Mouse (Mus musculus) regulatory T cell (primary cell): ENCODE results near the gene Ccnd1.

Experiments
- in situ Hi-C: fragments of 300-600 bp; cut with MboI, MseI; formaldehyde crosslinking; loops from one replicate; pipeline ENCODE4 v1.15.1; 2025; ENCODE audit warnings: high pct_unique_total_duplicates

Ccnd1 gene

DNA sequence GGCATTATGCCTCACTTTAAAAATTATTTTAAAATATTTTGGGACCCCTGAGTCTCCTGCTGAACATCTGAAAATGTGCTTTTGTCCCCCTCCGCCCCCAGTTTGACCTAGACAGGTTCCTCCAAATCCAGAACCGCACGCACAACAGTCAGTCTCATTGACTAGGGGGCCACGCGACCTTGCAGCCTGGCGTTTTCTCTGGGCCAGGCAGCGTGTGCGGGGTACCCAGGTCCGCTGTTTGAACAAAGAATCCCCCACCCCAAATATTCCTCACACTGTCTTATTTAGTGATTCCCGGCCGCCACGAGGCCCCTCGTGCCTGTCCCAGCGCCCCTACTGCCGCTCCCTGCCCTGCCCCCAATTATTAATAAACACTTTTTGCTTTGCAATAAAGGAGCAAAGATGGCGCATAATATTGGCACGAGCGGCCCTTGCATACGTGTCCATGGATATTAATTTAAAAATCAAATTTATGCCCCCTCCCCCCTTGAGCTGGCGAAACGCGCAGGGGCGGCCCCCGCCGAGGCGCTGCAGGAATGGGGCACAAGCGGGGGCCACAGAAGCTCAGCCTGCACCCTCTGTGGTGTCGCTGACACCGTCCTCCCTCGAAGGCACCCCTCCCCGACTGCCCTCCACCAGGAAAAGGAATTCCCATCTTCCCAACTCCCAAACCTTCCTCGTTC, 923 bp downstream of the Ccnd1 start:
- in situ Hi-C loops: loop anchor here (5.0 kb wide), 2 partner anchors 168 to 303 kb away; no protein-coding TSS in a partner anchor

DNA sequence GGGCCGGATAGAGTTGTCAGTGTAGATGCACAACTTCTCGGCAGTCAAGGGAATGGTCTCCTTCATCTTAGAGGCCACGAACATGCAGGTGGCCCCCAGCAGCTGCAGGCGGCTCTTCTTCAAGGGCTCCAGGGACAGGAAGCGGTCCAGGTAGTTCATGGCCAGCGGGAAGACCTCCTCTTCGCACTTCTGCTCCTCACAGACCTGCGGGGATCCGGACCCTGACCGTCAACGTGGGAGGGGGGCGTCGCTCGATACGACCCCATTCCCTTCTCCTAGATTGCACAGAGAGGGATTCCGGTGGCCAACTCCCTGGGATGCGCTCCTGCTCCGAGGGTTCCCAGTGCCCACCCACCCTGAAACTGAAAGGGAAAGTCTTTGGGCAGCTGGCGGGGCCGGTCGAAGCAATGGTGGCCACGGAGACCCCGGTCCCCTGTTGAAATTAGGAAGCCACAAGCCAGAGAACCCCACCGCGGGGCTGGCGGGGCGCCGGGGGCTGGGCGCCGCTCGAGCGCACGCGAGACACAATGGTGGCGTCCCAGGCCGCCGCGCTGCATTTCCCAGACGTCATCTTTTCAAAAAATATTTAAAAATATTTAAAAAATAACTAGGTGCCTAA, 1.7 kb downstream of the Ccnd1 start:
- in situ Hi-C loops: loop anchor here (5.0 kb wide), 2 partner anchors 169 to 304 kb away; no protein-coding TSS in a partner anchor

DNA sequence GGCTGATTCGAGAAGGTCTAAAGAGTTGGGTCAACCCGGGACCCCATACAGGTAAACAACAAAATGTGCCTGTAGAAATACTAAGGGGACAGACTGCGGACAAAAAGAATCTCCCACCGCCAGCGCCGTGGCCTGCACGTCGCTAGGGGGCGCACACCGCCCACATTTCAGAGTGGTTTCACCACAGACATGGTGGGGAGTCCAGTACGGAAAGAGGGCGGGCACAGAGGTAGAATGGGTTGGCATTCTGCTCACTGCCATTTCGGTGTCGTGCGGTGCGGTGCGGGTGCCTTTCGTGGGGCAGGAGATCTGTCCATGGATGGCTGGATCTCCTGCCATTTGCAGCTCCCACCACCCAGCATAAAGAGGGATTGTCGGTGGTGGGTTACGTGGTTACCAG, 2.2 kb downstream of the Ccnd1 start:
- in situ Hi-C loops: loop anchor here (5.0 kb wide), 2 partner anchors 170 to 305 kb away; no protein-coding TSS in a partner anchor

DNA sequence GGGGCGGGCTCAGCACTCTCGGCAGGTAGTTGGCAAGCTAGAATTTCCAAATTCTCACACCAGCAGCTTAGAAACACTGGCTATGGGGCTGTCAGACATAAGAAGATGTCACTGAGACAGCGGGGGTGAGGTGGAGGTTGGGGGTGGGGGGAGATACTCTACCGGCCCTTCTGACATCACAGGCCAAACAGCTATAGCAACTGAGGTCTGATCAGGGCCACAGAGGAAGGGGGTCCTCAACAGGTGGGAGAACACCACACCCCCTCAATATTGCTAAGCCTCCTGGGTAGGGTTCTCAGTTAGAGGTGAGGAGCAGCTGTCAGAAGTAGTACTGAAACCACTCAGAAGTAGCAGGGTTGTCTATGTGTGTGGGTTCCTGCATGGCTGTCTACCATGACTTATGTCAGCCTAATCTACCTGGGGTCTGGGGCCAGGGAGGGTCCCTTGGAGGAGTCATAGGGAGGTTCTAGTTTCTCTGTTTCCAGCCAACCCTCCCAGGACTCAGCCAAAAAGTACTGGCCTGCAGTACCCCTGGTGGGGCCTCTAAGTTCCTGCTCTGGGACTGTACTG, 3.3 kb downstream of the Ccnd1 start:
- in situ Hi-C loops: loop anchor here (5.0 kb wide), 2 partner anchors 171 to 306 kb away; no protein-coding TSS in a partner anchor

DNA sequence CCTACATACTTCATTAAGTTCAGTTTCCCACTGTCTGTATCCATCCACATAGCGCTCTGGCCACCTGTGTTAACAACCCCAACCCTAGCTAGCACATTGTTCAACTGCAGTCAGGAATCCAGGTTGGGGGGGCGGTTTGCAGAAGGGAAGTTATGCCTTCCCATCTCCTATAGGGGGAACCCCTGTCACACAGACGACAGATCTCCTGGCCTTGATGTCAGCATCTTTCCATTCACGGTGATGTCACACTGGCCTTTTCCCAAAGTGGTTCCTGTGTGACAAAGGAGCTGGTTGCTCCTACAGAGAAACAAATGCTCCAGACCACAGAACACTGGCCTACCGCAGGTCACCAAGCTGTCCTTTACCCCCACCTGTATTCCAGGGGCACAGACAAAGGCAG, 4.2 kb downstream of the Ccnd1 start:
- in situ Hi-C loops: loop anchor here (5.0 kb wide), 2 partner anchors 172 to 307 kb away; no protein-coding TSS in a partner anchor

DNA sequence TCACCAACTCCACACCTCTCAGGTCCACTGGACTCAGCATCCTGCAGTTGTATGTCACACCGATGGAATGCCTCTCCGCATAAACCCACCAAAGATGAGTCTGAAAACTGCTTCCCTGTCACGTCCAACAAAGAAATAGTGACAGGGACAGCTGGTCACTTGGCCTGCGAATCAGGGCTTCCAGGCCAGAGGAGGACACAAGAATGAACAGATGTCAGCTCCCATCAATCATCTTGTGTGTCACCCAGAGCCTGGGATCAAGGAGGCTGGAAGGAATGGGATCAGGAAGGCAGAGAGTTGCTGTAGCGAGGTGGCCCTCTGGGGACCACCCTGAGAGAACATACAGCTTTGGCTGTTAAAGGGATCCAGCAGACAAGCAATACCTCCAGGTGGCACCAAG, 4.8 kb downstream of the Ccnd1 start:
- in situ Hi-C loops: loop anchor here (5.0 kb wide), 2 partner anchors 172 to 307 kb away; no protein-coding TSS in a partner anchor

DNA sequence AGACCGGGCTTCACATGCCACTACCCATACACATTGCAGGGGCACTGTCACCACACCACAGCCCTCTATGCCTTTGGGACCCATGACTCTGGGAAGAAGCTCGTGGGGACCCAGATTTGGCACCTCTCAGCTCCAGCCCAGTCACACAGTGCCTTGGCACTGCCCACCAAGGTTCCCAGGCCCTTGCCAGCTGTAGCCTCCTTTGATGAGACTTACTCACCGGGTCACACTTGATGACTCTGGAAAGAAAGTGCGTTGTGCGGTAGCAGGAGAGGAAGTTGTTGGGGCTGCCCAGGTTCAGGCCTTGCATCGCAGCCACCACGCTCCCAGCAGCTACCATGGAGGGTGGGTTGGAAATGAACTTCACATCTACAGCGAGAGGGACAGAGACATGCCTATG, 5.9 kb downstream of the Ccnd1 start:
- in situ Hi-C loops: no loop called here

DNA sequence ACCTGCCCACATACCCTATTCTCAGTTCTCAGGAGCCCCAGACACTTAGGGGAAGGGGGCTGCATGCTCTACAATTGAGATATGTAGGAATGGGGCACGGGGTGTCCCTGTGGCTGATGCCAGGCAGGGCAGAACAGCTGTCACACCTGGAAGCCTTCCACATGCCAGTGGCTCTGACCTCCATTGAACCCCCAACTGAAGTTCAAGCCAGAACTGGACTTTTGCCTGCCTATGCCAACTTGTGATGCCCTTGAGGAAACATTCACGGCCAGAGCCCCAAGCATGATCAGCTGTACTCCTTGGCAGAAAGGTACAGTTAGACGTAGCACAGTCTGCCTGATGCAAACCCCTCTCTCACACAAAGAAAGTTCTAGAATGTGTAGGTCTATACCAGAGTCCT, 6.4 kb downstream of the Ccnd1 start:
- in situ Hi-C loops: no loop called here

DNA sequence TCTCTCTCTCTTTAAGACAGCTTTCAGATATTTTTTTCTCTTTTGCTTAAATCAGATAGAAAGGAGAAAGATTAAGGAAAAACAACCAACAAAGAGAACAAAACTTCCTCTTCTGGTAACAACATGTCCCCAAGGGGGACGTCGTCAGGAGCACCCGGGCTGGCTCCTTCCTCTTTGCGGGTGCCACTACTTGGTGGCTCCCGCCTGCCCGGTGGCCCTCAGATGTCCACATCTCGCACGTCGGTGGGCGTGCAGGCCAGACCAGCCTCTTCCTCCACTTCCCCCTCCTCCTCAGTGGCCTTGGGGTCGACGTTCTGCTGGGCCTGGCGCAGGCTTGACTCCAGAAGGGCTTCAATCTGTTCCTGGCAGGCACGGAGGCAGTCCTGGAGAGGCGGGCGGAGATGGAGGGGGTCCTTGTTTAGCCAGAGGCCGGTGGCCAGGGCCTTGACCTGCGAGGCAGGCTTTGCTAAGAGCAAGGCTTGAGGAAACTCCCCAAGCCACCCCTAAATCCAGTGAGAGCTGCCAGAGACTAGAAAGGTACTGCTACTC, 7.3 kb downstream of the Ccnd1 start:
- in situ Hi-C loops: no loop called here

DNA sequence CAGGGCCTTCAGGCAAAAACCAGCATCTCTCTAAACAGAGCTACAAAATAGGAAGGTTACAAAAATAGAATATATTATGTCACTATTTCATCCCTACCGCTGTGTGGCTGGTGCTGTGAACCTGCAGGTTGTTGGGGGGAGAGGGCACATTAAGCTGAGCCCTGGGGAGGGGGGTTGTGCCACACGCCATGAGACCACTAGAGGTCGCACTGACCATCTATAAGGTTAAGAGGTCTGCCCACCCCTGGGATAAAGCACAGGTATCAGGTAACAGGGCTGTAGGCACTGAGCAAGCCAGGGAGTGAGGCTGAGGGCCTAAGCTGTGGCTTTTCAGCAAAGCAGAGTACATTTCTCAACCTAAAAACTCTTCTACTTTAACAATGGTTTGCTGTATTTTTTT, 7.9 kb downstream of the Ccnd1 start:
- in situ Hi-C loops: no loop called here

DNA sequence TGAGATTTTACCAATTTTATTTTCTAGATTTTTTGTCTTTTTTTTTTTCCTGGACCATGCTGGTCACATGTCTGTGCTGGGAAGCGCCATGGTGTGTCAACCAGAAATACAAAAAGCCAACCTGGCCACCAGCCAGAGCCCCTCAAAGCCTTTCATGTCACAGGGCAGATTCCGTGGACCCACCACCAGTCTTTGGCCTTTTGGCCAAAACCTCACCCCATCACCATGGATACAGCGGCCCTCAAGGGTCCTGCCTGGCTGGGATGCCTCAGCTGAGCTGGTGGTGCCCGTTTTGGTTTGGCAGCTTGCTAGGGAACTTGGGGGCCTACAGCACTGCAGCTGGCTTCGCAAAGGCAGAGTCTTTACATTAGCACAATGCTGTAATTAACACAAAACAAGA, 9.8 kb downstream of the Ccnd1 start:
- in situ Hi-C loops: no loop called here

DNA sequence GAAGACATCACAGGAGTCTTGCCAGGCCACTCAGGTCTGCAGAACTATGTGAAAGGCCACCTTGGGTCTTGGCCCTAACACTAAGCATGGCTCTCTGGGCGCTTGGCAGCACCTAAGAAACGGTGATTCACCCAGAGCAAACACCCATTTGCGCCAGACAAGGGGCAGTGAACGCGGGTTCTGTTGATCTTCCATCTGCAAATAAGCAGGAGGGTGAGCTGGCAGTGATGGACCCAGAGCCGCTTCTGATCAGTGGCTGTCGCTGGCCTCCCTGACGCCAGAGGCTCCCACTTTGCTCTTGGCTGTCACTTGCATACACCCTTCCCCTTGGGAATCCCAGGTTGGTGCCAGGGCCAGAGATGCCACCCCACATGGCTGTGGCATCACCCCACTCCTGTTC, 10.2 kb downstream of the Ccnd1 start:
- in situ Hi-C loops: no loop called here

DNA sequence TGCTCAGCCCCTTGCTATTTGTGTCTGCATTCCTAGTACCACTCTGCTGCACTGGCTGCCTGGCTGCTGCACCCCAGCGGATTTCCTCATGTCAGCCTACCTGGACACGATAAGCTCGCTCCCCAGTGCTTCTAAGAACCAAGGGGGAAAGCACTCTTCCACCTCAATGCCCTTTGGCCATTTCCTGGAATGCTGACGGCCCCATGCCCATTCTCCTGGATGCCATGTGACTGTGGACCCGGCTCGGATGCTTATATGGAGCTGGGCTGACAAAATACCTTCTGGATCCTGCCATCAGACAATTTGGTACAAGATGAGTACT, 10.9 kb downstream of the Ccnd1 start:
- in situ Hi-C loops: no loop called here

DNA sequence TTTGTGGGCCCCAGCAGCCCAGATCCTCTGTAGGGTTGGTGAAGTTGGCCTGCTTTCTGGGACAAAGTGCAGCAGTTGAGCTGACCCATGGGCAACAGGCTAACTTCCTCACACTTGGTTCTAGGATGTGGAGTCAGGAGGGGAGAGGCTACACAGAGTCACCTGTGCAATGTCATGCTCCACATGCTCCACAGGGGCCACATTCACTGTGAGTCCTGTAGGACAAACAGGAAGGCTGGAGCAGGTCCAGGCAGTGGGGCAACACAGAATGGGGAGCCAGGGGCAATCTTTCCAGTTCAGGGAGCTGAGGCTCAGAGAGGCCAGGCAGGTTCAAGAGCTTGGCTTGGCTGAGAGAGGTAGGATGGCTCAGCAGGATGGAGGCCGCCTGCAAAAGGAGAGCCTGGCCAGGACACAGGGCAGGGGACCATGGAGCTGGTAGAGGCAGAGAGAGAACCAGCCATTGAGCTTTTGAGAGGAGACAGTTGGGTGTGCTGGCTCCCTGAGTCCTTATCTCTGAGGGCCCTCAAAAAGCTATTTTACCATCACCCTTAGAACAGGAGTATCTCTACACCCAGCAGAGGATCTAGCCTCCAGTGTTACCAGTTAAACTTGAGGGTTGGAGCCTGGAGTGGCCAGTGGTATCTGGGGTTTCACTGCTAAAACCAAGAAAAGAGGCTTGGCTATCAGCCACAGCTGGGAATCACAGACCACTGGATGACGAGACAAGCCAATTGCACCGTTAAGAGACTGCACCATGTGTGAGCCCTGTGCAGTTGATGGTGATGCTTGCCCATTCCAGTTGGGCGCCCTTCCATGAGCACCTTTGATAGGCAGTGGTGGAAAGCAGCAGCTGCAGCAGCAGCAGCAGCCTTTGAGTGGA, 11.5 kb downstream of the Ccnd1 start:
- in situ Hi-C loops: no loop called here

DNA sequence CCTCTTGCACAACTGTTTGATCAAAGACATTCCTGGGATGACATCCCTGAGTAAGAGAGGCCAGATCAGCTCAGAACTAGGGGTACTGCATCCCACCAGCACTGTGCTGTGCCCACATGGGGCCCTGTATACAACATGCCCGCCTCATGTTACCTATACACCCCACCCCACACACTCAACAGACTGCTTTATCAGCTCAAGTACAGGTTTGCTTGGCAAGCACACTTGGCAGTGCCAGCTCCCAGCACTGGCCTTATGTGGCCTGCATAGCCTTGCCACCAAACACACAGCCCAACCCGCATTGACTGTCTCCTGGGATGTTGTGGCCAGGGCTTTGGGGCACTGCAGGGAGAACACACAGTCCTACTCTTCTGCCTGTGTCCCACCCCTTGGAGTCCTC, 12.1 kb downstream of the Ccnd1 start:
- in situ Hi-C loops: no loop called here

DNA sequence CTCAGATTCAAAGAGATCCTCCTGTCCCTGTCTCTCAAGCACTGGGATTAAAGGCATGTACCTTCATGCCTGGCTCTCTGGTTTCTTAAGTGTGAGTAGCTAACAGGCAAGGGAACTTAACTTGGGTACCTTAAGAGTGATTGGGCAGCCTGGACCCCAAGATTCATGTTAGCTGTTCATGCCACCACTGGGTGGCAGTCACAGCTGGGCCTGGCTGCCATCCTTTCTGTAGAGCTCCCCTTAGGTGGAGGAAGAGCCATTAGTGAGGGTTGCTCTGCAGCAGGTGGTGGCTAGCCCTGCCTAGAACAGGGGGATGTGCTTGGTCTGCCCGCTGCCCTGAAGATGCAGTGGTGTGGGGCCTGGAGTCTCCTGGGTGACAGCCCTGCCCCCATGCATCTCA, 20.9 kb downstream of the Ccnd1 start:
- in situ Hi-C loops: loop anchor here (5.0 kb wide), 1 partner anchor 193 kb away; no protein-coding TSS in a partner anchor

DNA sequence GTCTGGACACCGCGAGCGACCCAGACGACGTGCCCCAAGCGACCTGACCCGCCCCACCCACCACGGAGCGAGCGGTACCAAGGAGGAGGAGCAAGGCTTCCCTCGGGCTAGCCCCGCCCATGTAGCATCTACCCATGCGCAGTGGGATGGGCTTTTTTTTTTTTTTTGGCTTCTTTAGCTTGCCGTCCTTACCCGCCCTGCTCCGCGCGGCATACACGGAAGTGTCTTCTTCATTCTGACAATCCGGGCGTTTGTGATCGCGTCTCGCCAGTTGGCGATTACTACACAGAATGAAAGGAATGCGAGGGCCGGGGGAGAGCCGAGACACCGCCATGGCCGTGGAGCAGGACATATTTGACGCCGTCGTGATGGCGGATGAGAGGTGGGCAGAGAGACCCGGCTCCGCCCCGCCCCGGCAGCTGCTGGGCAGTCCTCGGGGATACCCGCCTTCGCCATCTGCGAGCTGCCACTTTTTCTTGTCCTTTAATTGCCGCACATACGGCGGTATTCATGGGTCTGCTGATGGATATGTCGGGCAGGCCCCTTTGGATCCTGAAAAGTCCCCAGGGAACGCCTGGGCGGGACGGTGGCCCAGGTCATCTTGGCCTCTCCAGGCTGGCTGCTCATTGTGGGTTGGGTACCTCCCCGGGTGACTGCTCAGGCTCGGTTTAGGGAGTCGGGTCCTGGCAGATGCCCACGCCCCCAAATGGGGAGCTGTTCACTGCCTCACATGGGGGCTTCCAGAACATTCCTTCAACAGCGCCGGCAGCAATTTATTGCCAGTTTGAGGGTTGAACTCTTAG, 24.6 kb downstream of the Ccnd1 start, which contains the start of gene LTO1:
TSS of gene LTO1 (plus strand) at position 153 of the 803 bp plus-strand sequence.
- in situ Hi-C loops: loop anchor here (5.0 kb wide), 1 partner anchor 197 kb away; no protein-coding TSS in a partner anchor

DNA sequence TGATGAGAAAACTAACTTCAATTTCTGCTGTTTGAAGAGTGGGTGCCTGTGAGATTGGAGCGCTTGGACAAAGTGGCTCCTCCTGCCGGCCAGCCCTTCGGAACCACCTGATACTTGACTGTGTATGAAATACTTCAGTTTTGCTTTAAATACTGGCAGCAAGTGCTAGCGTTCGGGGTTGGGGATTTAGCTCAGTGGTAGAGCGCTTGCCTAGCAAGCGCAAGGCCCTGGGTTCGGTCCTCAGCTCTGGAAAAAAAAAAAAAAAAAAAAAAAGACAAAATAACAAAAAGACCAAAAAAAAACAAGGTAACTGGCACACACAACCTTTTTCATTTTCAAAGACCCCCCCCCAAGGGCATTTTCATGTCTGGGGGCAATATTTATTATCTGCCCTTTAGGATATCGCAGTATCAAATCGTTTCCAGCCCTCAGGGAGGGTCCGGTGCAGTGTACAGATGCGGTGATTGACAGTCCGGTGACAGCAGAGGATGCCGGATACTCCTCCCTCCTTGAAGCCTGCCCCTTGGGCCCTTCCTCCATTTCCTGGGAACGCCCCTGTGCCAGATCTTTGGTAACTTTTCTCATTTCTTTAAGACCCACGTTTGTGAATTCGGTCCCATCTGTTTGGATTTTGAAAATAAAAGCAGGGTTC, 25.3 kb downstream of the Ccnd1 start:
- in situ Hi-C loops: no loop called here

DNA sequence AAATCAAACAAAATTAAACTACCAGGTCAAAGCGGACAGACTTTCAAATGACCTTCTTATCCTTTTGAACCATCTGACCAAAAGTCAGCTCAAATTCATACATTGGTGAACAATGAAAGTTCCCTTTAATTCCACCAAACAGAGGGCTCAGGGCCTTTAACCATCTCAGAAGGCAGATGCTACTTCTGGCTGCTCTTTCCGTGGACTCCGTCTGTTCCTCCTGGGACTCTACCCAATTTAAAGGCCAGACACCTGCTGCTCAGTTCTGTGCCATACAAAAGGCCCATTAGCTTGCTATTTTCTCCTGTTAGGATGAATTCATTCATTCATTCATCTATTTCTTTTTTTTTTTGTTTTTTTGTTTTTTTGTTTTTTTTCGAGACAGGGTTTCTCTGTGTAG, 26.8 kb downstream of the Ccnd1 start:
- in situ Hi-C loops: no loop called here

DNA sequence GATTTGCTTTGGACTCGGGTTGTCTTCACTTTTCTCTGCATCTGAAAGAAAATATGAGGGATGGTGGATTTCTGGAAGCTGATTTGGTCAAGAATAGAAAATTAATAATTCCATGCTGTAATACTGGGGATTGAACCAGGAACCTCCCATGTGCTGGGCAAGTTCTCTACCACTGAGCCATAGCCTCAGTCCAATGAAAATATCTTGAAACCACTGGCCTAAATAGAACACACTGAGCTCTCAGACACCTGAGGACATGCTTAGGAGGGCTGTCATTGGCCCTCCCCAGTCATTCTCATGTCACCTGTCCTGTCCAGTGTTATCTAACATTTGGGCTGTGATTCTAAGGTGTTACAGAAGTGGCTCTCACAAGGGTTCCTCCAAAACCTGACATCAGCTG, 28.6 kb downstream of the Ccnd1 start:
- in situ Hi-C loops: no loop called here
